Mouse (Mus musculus) gonadal fat pad, adult 2 months (tissue): Measurements from ENCODE around the gene Gpx2. TPM values are rescaled to one million over a fixed set of nuclear protein-coding genes. Genes with fewer than 3 reads are reported as not detected.
"Not testable (repeated sequence)": the region's sequence is repeated elsewhere in the genome, so short reads cannot be mapped to it uniquely, and the experiment has no call there.

Source experiments
- DNase-seq: peaks from one replicate; pipeline ENCODE4 v3.0.0-alpha.2; 2012; ENCODE audit warnings: low read depth
- polyA plus RNA-seq: library from polyadenylated mRNA; depleted of rRNA; stranded (reverse); fragments of >200 nt; gene quantifications from 2 replicates; pipeline ENCODE4 v1.2.3, GENCODE M21; 2012

The Gpx2 gene
- polyA plus RNA-seq, 1 experiment, result 0.63 TPM

GRCm38 (mm10) chr12:76805056-76805811, 9.9 kb upstream of the Gpx2 start:
- DNase-seq, result no peak

- DNase-seq, result no peak
Measured at GRCm38 (mm10) chr12:76803700-76804252, 8.4 kb upstream of the Gpx2 start.

GRCm38 (mm10) chr12:76803028-76803427, 7.7 kb upstream of the Gpx2 start:
- no peak for DNase-seq

- no peak for DNase-seq
Measured at GRCm38 (mm10) chr12:76798008-76798720, 2.8 kb upstream of the Gpx2 start.

GRCm38 (mm10) chr12:76796938-76797539, 1.7 kb upstream of the Gpx2 start:
- DNase-seq, result no peak

- not testable (repeated sequence) for DNase-seq
Measured at GRCm38 (mm10) chr12:76792540-76792939, 2.8 kb downstream of the Gpx2 start.

- DNase-seq, result no peak
Measured at GRCm38 (mm10) chr12:76790446-76791084, 4.8 kb downstream of the Gpx2 start.

GRCm38 (mm10) chr12:76784056-76784619, 11.2 kb downstream of the Gpx2 start:
- no peak for DNase-seq

- DNase-seq, result no peak
Measured at GRCm38 (mm10) chr12:76780639-76781468, 14.5 kb downstream of the Gpx2 start.

GRCm38 (mm10) chr12:76779951-76780350, 15.4 kb downstream of the Gpx2 start:
- no peak for DNase-seq

GRCm38 (mm10) chr12:76778305-76779083, 16.9 kb downstream of the Gpx2 start:
- DNase-seq, result no peak

- DNase-seq, result no peak
Measured at GRCm38 (mm10) chr12:76777845-76778244, 17.5 kb downstream of the Gpx2 start.

- DNase-seq, result no peak
Measured at GRCm38 (mm10) chr12:76776898-76777297, 18.5 kb downstream of the Gpx2 start.

GRCm38 (mm10) chr12:76775132-76775531, 20.2 kb downstream of the Gpx2 start:
- no peak for DNase-seq

- DNase-seq, result no peak
Measured at GRCm38 (mm10) chr12:76774652-76775051, 20.7 kb downstream of the Gpx2 start.

- DNase-seq, result no peak
Measured at GRCm38 (mm10) chr12:76771540-76771939, 23.8 kb downstream of the Gpx2 start.

- DNase-seq, result no peak
Measured at GRCm38 (mm10) chr12:76770841-76771500, 24.4 kb downstream of the Gpx2 start.

GRCm38 (mm10) chr12:76765901-76766630, 29.3 kb downstream of the Gpx2 start:
- DNase-seq, result no peak
